ENCODE assay signal across 10 mouse cellular contexts in genomic region chr10:71028066-71028844, GRCm38 (mm10).
DNase-seq lines count a peak whose midpoint lies in the region; ATAC-seq lines count a peak whose summit lies in the region.
"Had no signal": no experiment of that assay in that cellular context is flagged by ENCODE, and none has a peak within 500 bp of the region (broad histone marks: within the 10 kb centered on the region; RNA-seq: fewer than 3 reads in every experiment).

No protein-coding gene starts in this region.

- H3K27me3 ChIP-seq in intestine, embryonic 15.5 days (replicated peaks) = no peaks in the 10 kb centered on the region
- H3K27me3 ChIP-seq in liver, embryonic 12.5 days (replicated peaks) = no peaks in the 10 kb centered on the region
- H3K27me3 ChIP-seq: CH12.LX; hindbrain, embryonic 13.5 days had no signal

- H3K4me3 ChIP-seq in intestine, embryonic 15.5 days (replicated peaks) = no peak overlapping the region
- no peak overlapping the region for H3K4me3 ChIP-seq in liver, embryonic 12.5 days
- H3K4me3 ChIP-seq: hindbrain, embryonic 13.5 days had no signal

- 0 out of 2 replicates have a peak overlapping the region, but pooled peaks have one; percentile 3 for H3K27ac ChIP-seq in intestine, embryonic 15.5 days
- H3K27ac ChIP-seq in liver, embryonic 12.5 days = no peak overlapping the region
- H3K27ac ChIP-seq: hindbrain, embryonic 13.5 days had no signal

- H3K4me1 ChIP-seq in intestine, embryonic 15.5 days (replicated peaks) = 0 out of 2 replicates have a peak, but pooled peaks cover 3% of the 10 kb centered on the region
- peaks cover 3% of the 10 kb centered on the region; the same call in 1 of the 2 replicates for H3K4me1 ChIP-seq in liver, embryonic 12.5 days
- H3K4me1 ChIP-seq: hindbrain, embryonic 13.5 days had no signal

- DNase-seq in heart, adult 11 months = peak; percentile 95
- DNase-seq in heart, postnatal 14 days = no peak
- peak; percentile 17 to 29 for DNase-seq in right cerebral cortex, adult 2 months (ENCODE audit: low spot score in 2 of 2)
- DNase-seq in right cerebral cortex, postnatal 4 days = no peak
- DNase-seq in urinary bladder, postnatal 36 days (ENCODE audit: low spot score in 2 of 2) = no peak
- DNase-seq in T-cell, adult 2 months (ENCODE audit: low spot score) = no peak

- no peaks in the 10 kb centered on the region for H3K9me3 ChIP-seq in intestine, embryonic 15.5 days
- no peaks in the 10 kb centered on the region for H3K9me3 ChIP-seq in liver, embryonic 12.5 days (replicated peaks)
- H3K9me3 ChIP-seq: hindbrain, embryonic 13.5 days had no signal

- 61% methylated on average over 14 of the region's 14 CpGs for WGBS in intestine, embryonic 15.5 days
- WGBS in liver, embryonic 12.5 days (ENCODE audit: insufficient replicate concordance) = 60% methylated on average over 14 of the region's 14 CpGs

- no peak for ATAC-seq in intestine, embryonic 15.5 days
- no peak for ATAC-seq in liver, embryonic 12.5 days

- no peak overlapping the region for H3K9ac ChIP-seq in intestine, embryonic 15.5 days
- no peak overlapping the region for H3K9ac ChIP-seq in liver, embryonic 12.5 days
- H3K9ac ChIP-seq: hindbrain, embryonic 13.5 days had no signal

- intact Hi-C loops in heart, postnatal 14 days (cut with DNase I) = loop anchor here (2.0 kb wide), 1 partner anchor 15 kb away; no protein-coding TSS in a partner anchor

- H3K4me2 ChIP-seq in intestine, embryonic 15.5 days (replicated peaks) = no peak overlapping the region
- H3K4me2 ChIP-seq in liver, embryonic 12.5 days = no peak overlapping the region
- H3K4me2 ChIP-seq: hindbrain, embryonic 13.5 days had no signal

- no peaks in the 10 kb centered on the region for H3K36me3 ChIP-seq in intestine, embryonic 15.5 days
- no peaks in the 10 kb centered on the region for H3K36me3 ChIP-seq in liver, embryonic 12.5 days
- H3K36me3 ChIP-seq: hindbrain, embryonic 13.5 days had no signal

Comparison
In these comparisons a context has a peak if more than half of its experiments do, and no peak if none do; other contexts are left out.
1. DNase-seq: peak in heart, adult 11 months (single experiment) and right cerebral cortex, adult 2 months (2 of 2); none in heart, postnatal 14 days (0 of 2), right cerebral cortex, postnatal 4 days (single experiment), urinary bladder, postnatal 36 days (0 of 2) and T-cell, adult 2 months (single experiment).